Mouse (Mus musculus): Measurements from ENCODE around the gene Ngf. TPM values are rescaled to one million over a fixed set of nuclear protein-coding genes. Genes with fewer than 3 reads are reported as not detected.

Ngf gene
- polyA plus RNA-seq, 2 experiments: 0.25 to 0.52 TPM

- no peak overlapping the region for H3K4me2 ChIP-seq (ENCODE audit: low read depth)
- TF ChIP-seq CTCF (IDR thresholded peaks at IDR 0.05; ENCODE audit: low read depth) (no peak), EP300 (IDR thresholded peaks at IDR 0.05; ENCODE audit: low read depth) (no peak)
- DNase-seq (ENCODE audit: low read depth in 3 of 3, low spot score in 3 of 3): no peak
- no peak for ATAC-seq (ENCODE audit: insufficient read depth)
- no peaks in the 10 kb centered on the region for H3K27me3 ChIP-seq (ENCODE audit: control insufficient read depth, insufficient read depth, low read length)
- H3K9me3 ChIP-seq (ENCODE audit: control insufficient read depth, low read length): no peaks in the 10 kb centered on the region
- 57% methylated on average over 4 of the region's 4 CpGs for WGBS (ENCODE audit: insufficient replicate concordance)
- H3K36me3 ChIP-seq (replicated peaks; ENCODE audit: control insufficient read depth, insufficient read depth, low read depth): no peaks in the 10 kb centered on the region
- no peak overlapping the region for H3K9ac ChIP-seq (replicated peaks)
- no peak overlapping the region for H3K4me3 ChIP-seq (ENCODE audit: insufficient read depth in 1 of 2, low read depth in 2 of 2, low read length in 2 of 2)
- H3K27ac ChIP-seq: no peak overlapping the region
- H3K4me1 ChIP-seq (replicated peaks; ENCODE audit: control insufficient read depth in 2 of 2, insufficient read depth in 2 of 2, low read length in 1 of 2): no peaks in the 10 kb centered on the region
Measured at GRCm38 (mm10) chr3:102516937-102517336, 47.2 kb downstream of the Ngf start.

DNA sequence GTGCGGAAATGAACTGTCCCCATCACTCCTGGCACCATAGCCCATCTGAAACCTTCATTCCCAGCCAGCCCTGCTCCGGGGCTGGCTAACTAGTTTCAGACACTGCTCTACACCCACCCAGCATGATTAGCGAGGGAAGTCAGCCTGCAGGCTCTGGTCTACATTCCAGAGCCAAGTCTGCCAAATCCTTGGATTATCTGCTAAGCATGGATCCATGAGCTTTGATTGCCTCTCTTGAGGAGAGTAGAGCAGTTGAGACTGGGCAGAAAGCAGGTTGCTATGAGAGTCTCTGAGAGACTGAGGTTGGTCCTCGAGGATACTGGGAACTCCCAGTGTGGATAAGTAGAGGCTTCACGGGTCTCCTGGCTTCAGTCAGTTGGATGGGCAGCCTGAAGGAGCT is 51.3 kb downstream of the Ngf start:
- DNase-seq (ENCODE audit: low read depth in 3 of 3, low spot score in 3 of 3) (no peak), ATAC-seq (ENCODE audit: insufficient read depth) (no peak)
- WGBS (ENCODE audit: insufficient replicate concordance): 55% methylated on average over 5 of the region's 5 CpGs
- no peak overlapping the region for H3K9ac ChIP-seq (replicated peaks)
- H3K4me1 ChIP-seq (replicated peaks; ENCODE audit: control insufficient read depth in 2 of 2, insufficient read depth in 2 of 2, low read length in 1 of 2): no peaks in the 10 kb centered on the region
- H3K9me3 ChIP-seq (ENCODE audit: control insufficient read depth, low read length): no peaks in the 10 kb centered on the region
- no peak overlapping the region for H3K4me2 ChIP-seq (ENCODE audit: low read depth)
- H3K36me3 ChIP-seq (replicated peaks; ENCODE audit: control insufficient read depth, insufficient read depth, low read depth): no peaks in the 10 kb centered on the region
- TF ChIP-seq EP300 (IDR thresholded peaks at IDR 0.05; ENCODE audit: low read depth): no peak
- no peak for TF ChIP-seq CTCF (IDR thresholded peaks at IDR 0.05; ENCODE audit: low read depth)
- no peak overlapping the region for H3K27ac ChIP-seq
- H3K4me3 ChIP-seq (ENCODE audit: insufficient read depth in 1 of 2, low read depth in 2 of 2, low read length in 2 of 2): no peak overlapping the region
- H3K27me3 ChIP-seq (ENCODE audit: control insufficient read depth, insufficient read depth, low read length): no peaks in the 10 kb centered on the region

GRCm38 (mm10) chr3:102523711-102524110 is 54.0 kb downstream of the Ngf start:
- Histone ChIP-seq H3K4me3 (ENCODE audit: insufficient read depth in 1 of 2, low read depth in 2 of 2, low read length in 2 of 2) (no peak overlapping the region), H3K4me1 (replicated peaks; ENCODE audit: control insufficient read depth in 2 of 2, insufficient read depth in 2 of 2, low read length in 1 of 2) (no peaks in the 10 kb centered on the region), H3K27me3 (ENCODE audit: control insufficient read depth, insufficient read depth, low read length) (no peaks in the 10 kb centered on the region), H3K9ac (replicated peaks) (no peak overlapping the region), H3K36me3 (replicated peaks; ENCODE audit: control insufficient read depth, insufficient read depth, low read depth) (no peaks in the 10 kb centered on the region), H3K4me2 (ENCODE audit: low read depth) (no peak overlapping the region), H3K27ac (no peak overlapping the region), H3K9me3 (ENCODE audit: control insufficient read depth, low read length) (no peaks in the 10 kb centered on the region)
- DNase-seq (ENCODE audit: low read depth in 3 of 3, low spot score in 3 of 3) (no peak), ATAC-seq (ENCODE audit: insufficient read depth) (no peak)
- 62% methylated on average over 2 of the region's 2 CpGs for WGBS (ENCODE audit: insufficient replicate concordance)
- TF ChIP-seq EP300 (IDR thresholded peaks at IDR 0.05; ENCODE audit: low read depth) (no peak), CTCF (IDR thresholded peaks at IDR 0.05; ENCODE audit: low read depth) (no peak)

DNA sequence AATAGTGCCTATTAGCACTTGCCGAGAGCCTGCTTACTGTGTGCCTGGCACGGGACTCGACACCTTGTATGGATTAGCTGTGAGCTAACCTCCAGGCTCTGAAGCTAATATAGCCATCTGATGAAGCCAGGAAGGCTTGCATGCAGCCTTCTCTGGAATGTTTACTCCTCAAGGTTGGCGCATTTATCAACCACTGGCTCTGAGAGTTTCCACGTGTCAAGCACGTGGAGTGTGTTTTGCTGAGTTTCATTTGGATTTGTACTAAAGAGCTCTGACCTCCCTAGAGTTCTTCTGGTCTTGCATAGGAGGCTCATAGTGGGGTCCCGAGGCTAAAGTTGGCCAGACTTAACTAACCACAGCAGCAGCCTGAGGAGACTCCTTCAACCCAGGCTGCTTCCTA is 55.2 kb downstream of the Ngf start:
- Histone ChIP-seq H3K27me3 (ENCODE audit: control insufficient read depth, insufficient read depth, low read length) (no peaks in the 10 kb centered on the region), H3K9ac (replicated peaks) (no peak overlapping the region), H3K4me1 (replicated peaks; ENCODE audit: control insufficient read depth in 2 of 2, insufficient read depth in 2 of 2, low read length in 1 of 2) (no peaks in the 10 kb centered on the region), H3K36me3 (replicated peaks; ENCODE audit: control insufficient read depth, insufficient read depth, low read depth) (no peaks in the 10 kb centered on the region), H3K9me3 (ENCODE audit: control insufficient read depth, low read length) (no peaks in the 10 kb centered on the region), H3K27ac (no peak overlapping the region), H3K4me3 (ENCODE audit: insufficient read depth in 1 of 2, low read depth in 2 of 2, low read length in 2 of 2) (no peak overlapping the region), H3K4me2 (ENCODE audit: low read depth) (no peak overlapping the region)
- DNase-seq (ENCODE audit: low read depth in 3 of 3, low spot score in 3 of 3): no peak
- 64% methylated on average over 7 of the region's 7 CpGs for WGBS (ENCODE audit: insufficient replicate concordance)
- ATAC-seq (ENCODE audit: insufficient read depth): no peak
- TF ChIP-seq CTCF (IDR thresholded peaks at IDR 0.05; ENCODE audit: low read depth) (no peak), EP300 (IDR thresholded peaks at IDR 0.05; ENCODE audit: low read depth) (no peak)

GRCm38 (mm10) chr3:102525856-102526255 is 56.1 kb downstream of the Ngf start:
- TF ChIP-seq CTCF (IDR thresholded peaks at IDR 0.05; ENCODE audit: low read depth) (no peak), EP300 (IDR thresholded peaks at IDR 0.05; ENCODE audit: low read depth) (no peak)
- Histone ChIP-seq H3K27ac (no peak overlapping the region), H3K4me3 (ENCODE audit: insufficient read depth in 1 of 2, low read depth in 2 of 2, low read length in 2 of 2) (no peak overlapping the region), H3K4me2 (ENCODE audit: low read depth) (no peak overlapping the region), H3K4me1 (replicated peaks; ENCODE audit: control insufficient read depth in 2 of 2, insufficient read depth in 2 of 2, low read length in 1 of 2) (no peaks in the 10 kb centered on the region), H3K9ac (replicated peaks) (no peak overlapping the region), H3K36me3 (replicated peaks; ENCODE audit: control insufficient read depth, insufficient read depth, low read depth) (no peaks in the 10 kb centered on the region), H3K27me3 (ENCODE audit: control insufficient read depth, insufficient read depth, low read length) (no peaks in the 10 kb centered on the region), H3K9me3 (ENCODE audit: control insufficient read depth, low read length) (no peaks in the 10 kb centered on the region)
- 66% methylated on average over 8 of the region's 8 CpGs for WGBS (ENCODE audit: insufficient replicate concordance)
- DNase-seq (ENCODE audit: low read depth in 3 of 3, low spot score in 3 of 3) (no peak), ATAC-seq (ENCODE audit: insufficient read depth) (no peak)
